ENCODE assay signal across 11 mouse cellular contexts in the genomic region with DNA sequence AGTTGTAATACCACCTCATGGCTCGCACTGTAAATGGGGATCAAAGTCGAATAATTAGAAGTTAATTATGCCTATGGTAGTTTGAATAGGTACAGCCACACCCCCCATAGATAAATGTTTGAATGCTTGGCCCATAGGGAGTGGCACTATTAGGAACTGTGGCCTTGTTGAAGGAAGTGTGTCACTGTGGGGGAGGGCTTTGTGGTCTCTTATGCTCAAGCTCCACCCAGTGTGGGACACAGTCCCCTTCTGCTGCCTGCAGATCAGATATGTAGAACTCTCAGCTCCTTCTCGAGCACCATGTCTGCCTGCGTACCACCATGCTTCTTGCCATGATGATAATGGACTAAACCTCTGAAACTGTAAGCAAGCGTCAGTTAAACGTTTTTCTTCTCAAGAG.
DNase-seq lines count a peak whose midpoint lies in the region; ATAC-seq lines count a peak whose summit lies in the region.
"Had no signal": no experiment of that assay in that cellular context is flagged by ENCODE, and none has a peak within 500 bp of the region (broad histone marks: within the 10 kb centered on the region; RNA-seq: fewer than 3 reads in every experiment).

No protein-coding gene starts in this region.

- ATAC-seq in forebrain, embryonic 12.5 days (ENCODE audit: low FRiP score), result no peak
- ATAC-seq in forebrain, embryonic 11.5 days (replicated peaks; ENCODE audit: low FRiP score), result no peak
- no peak for ATAC-seq in limb, embryonic 12.5 days (ENCODE audit: insufficient number of reproducible peaks, insufficient read depth, low FRiP score, low TSS enrichment, low read depth)
- peak; percentile 31 for ATAC-seq in granulocyte monocyte progenitor cell, adult 5-6 weeks (replicated peaks; ENCODE audit: poor library complexity, severe bottlenecking)
- ATAC-seq in stomach, embryonic 16.5 days (ENCODE audit: insufficient read depth, low FRiP score), result no peak

- H3K27me3 ChIP-seq in forebrain, embryonic 12.5 days, result no peaks in the 10 kb centered on the region
- no peaks in the 10 kb centered on the region for H3K27me3 ChIP-seq in forebrain, embryonic 11.5 days (ENCODE audit: control insufficient read depth, insufficient read depth, low read length)
- no peaks in the 10 kb centered on the region for H3K27me3 ChIP-seq in limb, embryonic 12.5 days
- no peaks in the 10 kb centered on the region for H3K27me3 ChIP-seq in limb, embryonic 10.5 days (ENCODE audit: low read depth, poor library complexity, severe bottlenecking)
- no peaks in the 10 kb centered on the region for H3K27me3 ChIP-seq in stomach, embryonic 16.5 days (ENCODE audit: control insufficient read depth, insufficient read depth, low read length)
- H3K27me3 ChIP-seq: liver, embryonic 15.5 days had no signal

- no peak overlapping the region for H3K9ac ChIP-seq in forebrain, embryonic 12.5 days
- H3K9ac ChIP-seq in forebrain, embryonic 11.5 days (ENCODE audit: low read length), result no peak overlapping the region
- no peak overlapping the region for H3K9ac ChIP-seq in limb, embryonic 12.5 days (replicated peaks)
- no peak overlapping the region for H3K9ac ChIP-seq in stomach, embryonic 16.5 days (ENCODE audit: low read length)
- H3K9ac ChIP-seq: liver, embryonic 15.5 days had no signal

- no peaks in the 10 kb centered on the region for H3K36me3 ChIP-seq in forebrain, embryonic 12.5 days (replicated peaks)
- no peaks in the 10 kb centered on the region for H3K36me3 ChIP-seq in forebrain, embryonic 11.5 days (ENCODE audit: control insufficient read depth, insufficient read depth, low read length)
- H3K36me3 ChIP-seq in limb, embryonic 12.5 days, result no peaks in the 10 kb centered on the region
- H3K36me3 ChIP-seq in limb, embryonic 10.5 days, result peaks cover 14% of the 10 kb centered on the region
- no peaks in the 10 kb centered on the region for H3K36me3 ChIP-seq in stomach, embryonic 16.5 days (ENCODE audit: control insufficient read depth, insufficient read depth, low read length)
- H3K36me3 ChIP-seq: heart, embryonic 10.5 days; liver, embryonic 15.5 days had no signal

- no peaks in the 10 kb centered on the region for H3K9me3 ChIP-seq in forebrain, embryonic 12.5 days
- no peaks in the 10 kb centered on the region for H3K9me3 ChIP-seq in forebrain, embryonic 11.5 days (ENCODE audit: control insufficient read depth, low read length)
- H3K9me3 ChIP-seq in limb, embryonic 12.5 days, result no peaks in the 10 kb centered on the region
- H3K9me3 ChIP-seq in limb, embryonic 10.5 days (replicated peaks), result no peaks in the 10 kb centered on the region
- H3K9me3 ChIP-seq in stomach, embryonic 16.5 days (replicated peaks; ENCODE audit: control insufficient read depth, low read length), result no peaks in the 10 kb centered on the region
- H3K9me3 ChIP-seq: heart, embryonic 10.5 days; liver, embryonic 15.5 days; midbrain, embryonic 10.5 days had no signal

- peaks cover 51% of the 10 kb centered on the region for H3K4me1 ChIP-seq in forebrain, embryonic 12.5 days
- 0 out of 2 replicates have a peak, but pooled peaks cover 5% of the 10 kb centered on the region for H3K4me1 ChIP-seq in forebrain, embryonic 11.5 days (replicated peaks; ENCODE audit: control insufficient read depth, insufficient read depth, low read length)
- H3K4me1 ChIP-seq in limb, embryonic 12.5 days (replicated peaks), result peaks cover 18% of the 10 kb centered on the region
- H3K4me1 ChIP-seq in limb, embryonic 10.5 days, result peaks cover 8% of the 10 kb centered on the region
- H3K4me1 ChIP-seq in stomach, embryonic 16.5 days (ENCODE audit: control insufficient read depth, insufficient read depth, low read length), result peaks cover 12% of the 10 kb centered on the region
- H3K4me1 ChIP-seq: liver, embryonic 15.5 days had no signal

- no peak for DNase-seq in forebrain, embryonic 11.5 days (ENCODE audit: low spot score)
- DNase-seq in limb, embryonic 10.5 days (ENCODE audit: low spot score), result no peak
- DNase-seq in embryo, embryonic 10 days (ENCODE audit: low spot score), result no peak
- DNase-seq in neural tube, embryonic 10.5 days (ENCODE audit: extremely low spot score, low spot score), result no peak

- 83% methylated on average over 6 of the region's 6 CpGs for WGBS in forebrain, embryonic 12.5 days
- 91% methylated on average over 6 of the region's 6 CpGs for WGBS in forebrain, embryonic 11.5 days
- WGBS in limb, embryonic 12.5 days, result 88% methylated on average over 6 of the region's 6 CpGs
- 94% methylated on average over 6 of the region's 6 CpGs for WGBS in limb, embryonic 10.5 days
- 85% methylated on average over 6 of the region's 6 CpGs for WGBS in stomach, embryonic 16.5 days

- no peak overlapping the region for H3K4me2 ChIP-seq in forebrain, embryonic 12.5 days
- no peak overlapping the region for H3K4me2 ChIP-seq in forebrain, embryonic 11.5 days (ENCODE audit: low read depth, low read length, severe bottlenecking)
- H3K4me2 ChIP-seq in limb, embryonic 12.5 days, result no peak overlapping the region
- H3K4me2 ChIP-seq in stomach, embryonic 16.5 days (ENCODE audit: low read depth, low read length), result no peak overlapping the region
- H3K4me2 ChIP-seq: liver, embryonic 15.5 days had no signal

- no peak overlapping the region for H3K4me3 ChIP-seq in forebrain, embryonic 12.5 days (replicated peaks)
- no peak overlapping the region for H3K4me3 ChIP-seq in forebrain, embryonic 11.5 days (ENCODE audit: low read depth, low read length)
- H3K4me3 ChIP-seq in limb, embryonic 12.5 days (replicated peaks), result no peak overlapping the region
- no peak overlapping the region for H3K4me3 ChIP-seq in limb, embryonic 10.5 days
- H3K4me3 ChIP-seq in stomach, embryonic 16.5 days (replicated peaks; ENCODE audit: low read length), result no peak overlapping the region
- H3K4me3 ChIP-seq: heart, embryonic 10.5 days; liver, embryonic 15.5 days; midbrain, embryonic 10.5 days had no signal

- peak overlapping the region; percentile 48; the same call in 1 of the 2 replicates for H3K27ac ChIP-seq in forebrain, embryonic 12.5 days
- no peak overlapping the region for H3K27ac ChIP-seq in forebrain, embryonic 11.5 days (ENCODE audit: low read depth, low read length)
- 0 out of 2 replicates have a peak overlapping the region, but pooled peaks have one; percentile 20 for H3K27ac ChIP-seq in limb, embryonic 12.5 days
- no peak overlapping the region for H3K27ac ChIP-seq in limb, embryonic 10.5 days
- H3K27ac ChIP-seq in stomach, embryonic 16.5 days (ENCODE audit: low read length), result 0 out of 2 replicates have a peak overlapping the region, but pooled peaks have one; percentile 13
- H3K27ac ChIP-seq: heart, embryonic 10.5 days; liver, embryonic 15.5 days; midbrain, embryonic 10.5 days had no signal

Comparison
In these comparisons a context has a peak if more than half of its experiments do, and no peak if none do; other contexts are left out.
1. H3K27ac ChIP-seq: peak in forebrain, embryonic 12.5 days (single experiment), limb, embryonic 12.5 days (single experiment) and stomach, embryonic 16.5 days (single experiment); none in forebrain, embryonic 11.5 days (single experiment) and limb, embryonic 10.5 days (single experiment).